Mouse (Mus musculus): ENCODE measurements around the gene Nptx1. TPM values are rescaled to one million over a fixed set of nuclear protein-coding genes. Genes with fewer than 3 reads are reported as not detected.

Gene Nptx1
- polyA plus RNA-seq, 1 experiment from 2014 or later: 0.72 TPM

DNA sequence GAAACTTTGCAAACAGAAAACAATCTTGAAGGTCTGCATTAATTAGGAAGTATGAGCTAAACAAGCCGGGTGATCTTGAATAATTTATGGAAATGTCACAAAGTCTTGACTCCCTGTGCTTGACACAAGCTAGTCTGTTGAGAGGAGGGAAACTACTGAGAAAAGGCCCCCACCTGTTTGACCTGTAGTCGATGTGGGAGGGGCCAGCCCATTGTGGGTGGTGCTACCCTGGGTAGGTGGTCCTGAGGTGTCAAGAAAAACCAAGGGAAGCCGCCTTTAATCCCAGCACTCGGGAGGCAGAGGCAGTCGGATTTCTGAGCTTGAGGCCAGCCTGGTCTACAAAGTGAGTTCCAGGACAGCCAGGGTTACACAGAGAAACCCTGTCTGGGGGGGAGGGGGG, 18.6 kb upstream of the Nptx1 start:
- Histone ChIP-seq H3K4me3 (ENCODE audit: low read depth, low read length) (no peak overlapping the region), H3K9ac (ENCODE audit: low read depth, low read length) (no peak overlapping the region), H3K9me3 (replicated peaks; ENCODE audit: control insufficient read depth, low read length) (no peaks in the 10 kb centered on the region), H3K36me3 (ENCODE audit: control insufficient read depth, insufficient read depth, low read length) (no peaks in the 10 kb centered on the region), H3K27me3 (ENCODE audit: control insufficient read depth, insufficient read depth, low read length) (peaks cover 18% of the 10 kb centered on the region), H3K4me2 (no peak overlapping the region), H3K27ac (ENCODE audit: low read depth, low read length) (no peak overlapping the region), H3K4me1 (ENCODE audit: control insufficient read depth, insufficient read depth, low read length) (peaks cover 4% of the 10 kb centered on the region; the same call in 1 of the 2 replicates)
- ATAC-seq (replicated peaks; ENCODE audit: insufficient number of reproducible peaks, low FRiP score, low TSS enrichment): no peak
- 54% methylated on average over 5 of the region's 5 CpGs for WGBS (ENCODE audit: insufficient replicate concordance)

DNA sequence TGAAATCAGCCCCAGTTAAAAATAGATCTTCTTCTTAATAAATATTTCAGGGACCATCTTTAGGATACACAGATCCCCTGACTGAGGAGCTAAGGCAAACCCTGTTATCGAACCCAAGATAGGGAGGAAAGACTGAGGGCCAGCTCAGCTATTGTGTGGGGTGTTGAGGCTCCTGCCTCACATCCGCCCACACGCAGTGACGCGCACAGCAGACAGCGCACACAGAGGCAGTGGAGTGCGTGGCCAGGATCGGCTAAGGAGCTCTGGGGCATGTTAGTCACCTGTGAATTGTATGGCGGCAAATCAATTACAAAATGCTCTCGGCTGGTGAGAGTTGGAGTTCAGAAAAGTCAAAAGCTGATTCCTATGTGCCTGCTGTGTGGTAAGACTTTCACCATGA, 18.1 kb upstream of the Nptx1 start:
- Histone ChIP-seq H3K9ac (ENCODE audit: low read depth, low read length) (no peak overlapping the region), H3K27ac (ENCODE audit: low read depth, low read length) (no peak overlapping the region), H3K4me3 (ENCODE audit: low read depth, low read length) (no peak overlapping the region), H3K9me3 (replicated peaks; ENCODE audit: control insufficient read depth, low read length) (no peaks in the 10 kb centered on the region), H3K4me2 (0 out of 2 replicates have a peak overlapping the region, but pooled peaks have one; percentile 10), H3K27me3 (ENCODE audit: control insufficient read depth, insufficient read depth, low read length) (peaks cover 20% of the 10 kb centered on the region), H3K36me3 (ENCODE audit: control insufficient read depth, insufficient read depth, low read length) (no peaks in the 10 kb centered on the region), H3K4me1 (ENCODE audit: control insufficient read depth, insufficient read depth, low read length) (peaks cover 4% of the 10 kb centered on the region; the same call in 1 of the 2 replicates)
- no peak for ATAC-seq (replicated peaks; ENCODE audit: insufficient number of reproducible peaks, low FRiP score, low TSS enrichment)
- 30% methylated on average over 10 of the region's 10 CpGs for WGBS (ENCODE audit: insufficient replicate concordance)

DNA sequence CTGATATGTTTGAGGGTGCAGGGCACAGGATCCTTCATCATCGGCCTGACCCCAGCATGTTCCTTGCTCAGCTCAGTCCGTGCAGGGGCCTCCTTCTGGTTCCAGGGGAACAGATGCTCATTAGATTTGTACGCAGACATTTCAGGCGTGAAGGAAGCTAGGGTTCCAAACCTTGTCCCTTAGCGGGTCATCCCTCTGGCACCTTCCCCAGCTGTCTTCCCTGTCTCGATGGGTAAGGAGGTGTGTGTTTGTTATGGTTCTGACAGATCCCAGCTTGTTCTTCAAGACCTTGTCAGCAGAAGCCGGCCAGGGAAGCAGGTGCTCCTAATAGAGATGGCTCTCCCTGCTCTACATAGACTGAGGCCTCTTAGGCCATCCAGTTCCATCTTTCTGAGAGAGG, 17.5 kb upstream of the Nptx1 start:
- Histone ChIP-seq H3K4me2 (no peak overlapping the region), H3K9ac (ENCODE audit: low read depth, low read length) (no peak overlapping the region), H3K27ac (ENCODE audit: low read depth, low read length) (no peak overlapping the region), H3K4me3 (ENCODE audit: low read depth, low read length) (no peak overlapping the region), H3K9me3 (replicated peaks; ENCODE audit: control insufficient read depth, low read length) (no peaks in the 10 kb centered on the region), H3K36me3 (ENCODE audit: control insufficient read depth, insufficient read depth, low read length) (no peaks in the 10 kb centered on the region), H3K27me3 (ENCODE audit: control insufficient read depth, insufficient read depth, low read length) (peaks cover 20% of the 10 kb centered on the region), H3K4me1 (ENCODE audit: control insufficient read depth, insufficient read depth, low read length) (peaks cover 4% of the 10 kb centered on the region; the same call in 1 of the 2 replicates)
- no peak for ATAC-seq (replicated peaks; ENCODE audit: insufficient number of reproducible peaks, low FRiP score, low TSS enrichment)
- 66% methylated on average over 7 of the region's 7 CpGs for WGBS (ENCODE audit: insufficient replicate concordance)

DNA sequence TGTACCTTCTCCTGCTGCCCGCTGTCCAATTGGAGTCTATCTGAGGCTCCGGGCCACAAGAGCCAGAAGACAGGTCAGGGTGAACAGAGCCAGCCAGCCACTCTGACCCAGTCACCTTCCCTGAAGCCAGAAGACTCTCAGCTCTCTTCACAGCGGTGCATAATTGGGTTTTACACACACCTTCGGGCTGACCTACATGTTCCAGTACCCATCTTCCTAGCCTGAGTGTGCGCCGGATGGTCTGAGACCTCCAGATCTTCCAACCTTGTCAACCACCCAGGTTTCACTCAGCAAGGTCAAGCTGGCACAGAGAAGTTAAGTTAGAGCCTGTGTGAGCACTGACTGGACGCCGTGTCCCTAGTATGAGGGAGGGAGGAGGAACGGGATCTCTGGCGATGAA, 16.8 kb upstream of the Nptx1 start:
- peaks cover 6% of the 10 kb centered on the region for H3K4me1 ChIP-seq (ENCODE audit: control insufficient read depth, insufficient read depth, low read length)
- no peak overlapping the region for H3K4me3 ChIP-seq (ENCODE audit: low read depth, low read length)
- ATAC-seq (replicated peaks; ENCODE audit: insufficient number of reproducible peaks, low FRiP score, low TSS enrichment): no peak
- no peak overlapping the region for H3K9ac ChIP-seq (ENCODE audit: low read depth, low read length)
- WGBS (ENCODE audit: insufficient replicate concordance): 80% methylated on average over 10 of the region's 10 CpGs
- no peak overlapping the region for H3K4me2 ChIP-seq
- no peaks in the 10 kb centered on the region for H3K36me3 ChIP-seq (ENCODE audit: control insufficient read depth, insufficient read depth, low read length)
- no peak overlapping the region for H3K27ac ChIP-seq (ENCODE audit: low read depth, low read length)
- H3K9me3 ChIP-seq (replicated peaks; ENCODE audit: control insufficient read depth, low read length): no peaks in the 10 kb centered on the region
- peaks cover 20% of the 10 kb centered on the region for H3K27me3 ChIP-seq (ENCODE audit: control insufficient read depth, insufficient read depth, low read length)

DNA sequence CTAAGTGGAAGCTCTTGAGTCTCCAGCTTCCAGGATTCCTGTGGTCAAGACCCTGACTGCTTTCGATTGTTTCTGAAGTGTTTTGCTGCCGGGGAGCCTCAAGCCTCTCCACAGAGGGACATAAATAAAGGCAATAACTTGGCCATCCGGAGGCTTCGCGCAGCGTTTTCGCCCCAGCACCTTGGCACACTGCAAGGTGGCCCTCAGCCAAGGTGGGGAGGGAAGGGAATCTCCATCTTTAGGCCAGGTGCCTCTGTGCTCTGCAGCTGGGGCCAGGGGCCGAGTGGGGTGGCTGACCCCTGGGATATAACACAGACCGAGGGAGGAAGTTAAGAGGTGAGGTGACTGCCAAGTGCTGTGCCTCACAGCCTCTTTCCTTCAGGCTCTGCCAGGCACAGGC, 15.6 kb upstream of the Nptx1 start:
- 58% methylated on average over 9 of the region's 9 CpGs for WGBS (ENCODE audit: insufficient replicate concordance)
- no peak for ATAC-seq (replicated peaks; ENCODE audit: insufficient number of reproducible peaks, low FRiP score, low TSS enrichment)
- Histone ChIP-seq H3K4me1 (ENCODE audit: control insufficient read depth, insufficient read depth, low read length) (peaks cover 17% of the 10 kb centered on the region), H3K9me3 (replicated peaks; ENCODE audit: control insufficient read depth, low read length) (no peaks in the 10 kb centered on the region), H3K4me2 (no peak overlapping the region), H3K27me3 (ENCODE audit: control insufficient read depth, insufficient read depth, low read length) (peaks cover 20% of the 10 kb centered on the region), H3K36me3 (ENCODE audit: control insufficient read depth, insufficient read depth, low read length) (no peaks in the 10 kb centered on the region), H3K4me3 (ENCODE audit: low read depth, low read length) (no peak overlapping the region), H3K9ac (ENCODE audit: low read depth, low read length) (0 out of 2 replicates have a peak overlapping the region, but pooled peaks have one; percentile 17), H3K27ac (ENCODE audit: low read depth, low read length) (no peak overlapping the region)

DNA sequence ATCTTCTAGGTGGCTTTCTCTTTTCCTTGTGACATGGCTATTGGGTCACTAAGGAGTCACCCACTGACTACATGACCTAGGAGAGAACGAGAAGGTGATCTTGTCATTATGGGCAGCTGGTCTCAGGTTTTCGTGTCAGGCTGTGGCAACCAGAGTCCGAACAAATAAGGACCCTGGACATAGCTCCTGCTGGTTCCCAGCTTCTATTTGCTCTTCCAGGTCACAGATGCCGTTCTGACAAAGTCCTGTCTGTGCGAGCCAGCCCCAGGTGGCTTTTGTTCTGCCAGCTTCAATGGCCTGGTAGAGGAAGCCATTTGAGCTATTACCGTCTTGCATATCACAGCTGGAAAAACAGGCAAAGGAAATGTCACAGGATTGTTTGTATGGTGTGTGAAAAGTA, 14.7 kb upstream of the Nptx1 start:
- peaks cover 23% of the 10 kb centered on the region for H3K4me1 ChIP-seq (ENCODE audit: control insufficient read depth, insufficient read depth, low read length)
- no peak overlapping the region for H3K27ac ChIP-seq (ENCODE audit: low read depth, low read length)
- no peak overlapping the region for H3K4me2 ChIP-seq
- no peaks in the 10 kb centered on the region for H3K9me3 ChIP-seq (replicated peaks; ENCODE audit: control insufficient read depth, low read length)
- H3K9ac ChIP-seq (ENCODE audit: low read depth, low read length): no peak overlapping the region
- peaks cover 20% of the 10 kb centered on the region for H3K27me3 ChIP-seq (ENCODE audit: control insufficient read depth, insufficient read depth, low read length)
- no peaks in the 10 kb centered on the region for H3K36me3 ChIP-seq (ENCODE audit: control insufficient read depth, insufficient read depth, low read length)
- H3K4me3 ChIP-seq (ENCODE audit: low read depth, low read length): no peak overlapping the region
- ATAC-seq (replicated peaks; ENCODE audit: insufficient number of reproducible peaks, low FRiP score, low TSS enrichment): no peak
- WGBS (ENCODE audit: insufficient replicate concordance): 60% methylated on average over 6 of the region's 6 CpGs

DNA sequence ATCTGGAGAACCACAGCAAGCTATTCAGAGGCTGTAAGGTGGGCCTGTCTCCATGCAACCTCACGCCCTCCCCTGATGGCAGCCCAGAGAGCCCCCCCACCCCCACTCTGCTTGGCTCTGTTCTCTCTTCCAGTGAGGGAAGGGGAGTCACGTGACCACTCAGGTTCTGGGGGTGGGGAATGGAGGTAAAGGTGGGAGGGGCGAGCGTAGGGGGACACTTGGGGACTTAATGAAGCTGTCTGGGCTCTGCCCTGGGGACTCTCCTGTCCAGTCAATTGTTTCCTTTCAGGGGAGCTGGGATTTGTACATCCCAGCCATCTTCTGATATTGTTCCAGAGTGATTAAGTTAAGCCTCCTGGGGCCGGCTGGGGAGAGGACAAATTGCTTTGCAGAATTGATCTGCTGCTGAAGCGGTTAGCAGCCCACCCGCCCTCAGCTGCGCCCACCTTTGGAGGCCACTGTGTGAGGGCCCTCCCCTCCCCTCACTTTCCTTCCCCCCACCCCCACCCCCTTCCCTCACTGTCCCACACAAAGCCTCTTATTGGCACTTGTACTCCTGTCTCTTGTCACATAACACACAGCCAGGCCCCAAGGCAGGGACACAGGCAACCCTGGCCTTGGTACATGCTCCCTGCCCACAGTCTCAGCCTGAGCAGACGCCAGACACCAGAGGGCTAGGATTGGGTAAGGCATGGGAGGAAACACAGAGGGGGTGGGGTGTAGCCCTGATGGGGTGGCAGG, 11.5 kb upstream of the Nptx1 start:
- peak overlapping the region; percentile 7; the same call in 1 of the 2 replicates for H3K27ac ChIP-seq (ENCODE audit: low read depth, low read length)
- H3K4me1 ChIP-seq (ENCODE audit: control insufficient read depth, insufficient read depth, low read length): peaks cover 23% of the 10 kb centered on the region
- 14% methylated on average over 8 of the region's 9 CpGs for WGBS (ENCODE audit: insufficient replicate concordance)
- no peak overlapping the region for H3K9ac ChIP-seq (ENCODE audit: low read depth, low read length)
- ATAC-seq (replicated peaks; ENCODE audit: insufficient number of reproducible peaks, low FRiP score, low TSS enrichment): peak; percentile 70
- H3K36me3 ChIP-seq (ENCODE audit: control insufficient read depth, insufficient read depth, low read length): no peaks in the 10 kb centered on the region
- no peak overlapping the region for H3K4me3 ChIP-seq (ENCODE audit: low read depth, low read length)
- H3K27me3 ChIP-seq (ENCODE audit: control insufficient read depth, insufficient read depth, low read length): peaks cover 26% of the 10 kb centered on the region
- H3K4me2 ChIP-seq: peak overlapping the region; percentile 30
- H3K9me3 ChIP-seq (replicated peaks; ENCODE audit: control insufficient read depth, low read length): no peaks in the 10 kb centered on the region

DNA sequence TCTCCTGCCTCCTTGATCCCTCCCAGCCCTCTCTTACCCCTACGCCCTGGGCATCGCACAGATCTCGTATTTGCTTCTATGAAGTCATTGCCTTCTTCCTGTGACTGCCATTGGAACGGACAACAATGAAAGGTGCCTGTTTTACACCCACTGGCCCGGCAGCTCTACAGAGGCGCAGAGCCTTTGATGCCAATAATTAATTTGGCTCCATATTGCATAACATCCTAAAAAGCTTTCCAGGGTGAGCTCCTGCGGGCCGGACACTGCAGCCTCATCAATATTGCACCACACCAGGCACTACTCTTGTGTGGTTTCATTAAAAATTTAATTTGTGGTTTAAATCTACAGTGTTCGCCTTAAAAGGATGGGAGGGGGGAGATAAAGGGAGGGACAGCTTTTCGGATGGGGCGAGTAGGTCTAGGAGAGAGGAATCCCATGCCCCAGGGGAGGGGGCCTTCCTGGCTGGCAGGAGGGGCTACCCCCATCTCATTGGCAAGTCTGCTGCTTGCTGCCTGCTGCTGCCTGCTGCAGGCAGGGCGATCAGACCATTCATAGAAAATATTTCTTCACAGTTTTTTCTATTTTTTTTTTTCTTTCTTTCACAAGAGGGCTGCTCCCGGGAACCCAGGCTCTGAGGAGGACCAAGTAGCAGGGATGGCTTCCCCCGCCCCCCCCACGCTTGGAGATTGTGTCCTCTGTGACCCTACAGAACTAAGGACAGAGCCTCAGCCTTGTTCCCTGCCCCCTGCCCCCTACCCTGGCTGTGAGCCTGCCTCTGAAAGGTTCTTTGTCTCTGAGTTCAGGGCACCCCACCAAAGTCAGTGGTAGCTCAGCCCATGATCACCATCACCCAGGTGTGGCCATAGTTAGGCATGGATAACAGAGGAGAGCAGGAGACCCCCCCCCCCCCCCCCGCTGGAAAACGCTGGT, 10.7 kb upstream of the Nptx1 start:
- H3K4me2 ChIP-seq: peak overlapping the region; percentile 30
- H3K36me3 ChIP-seq (ENCODE audit: control insufficient read depth, insufficient read depth, low read length): no peaks in the 10 kb centered on the region
- H3K9me3 ChIP-seq (replicated peaks; ENCODE audit: control insufficient read depth, low read length): no peaks in the 10 kb centered on the region
- H3K9ac ChIP-seq (ENCODE audit: low read depth, low read length): no peak overlapping the region
- H3K4me3 ChIP-seq (ENCODE audit: low read depth, low read length): no peak overlapping the region
- H3K27me3 ChIP-seq (ENCODE audit: control insufficient read depth, insufficient read depth, low read length): peaks cover 25% of the 10 kb centered on the region
- peaks cover 20% of the 10 kb centered on the region for H3K4me1 ChIP-seq (ENCODE audit: control insufficient read depth, insufficient read depth, low read length)
- H3K27ac ChIP-seq (ENCODE audit: low read depth, low read length): no peak overlapping the region; the same call in 1 of the 2 replicates
- WGBS (ENCODE audit: insufficient replicate concordance): 42% methylated on average over 16 of the region's 17 CpGs
- ATAC-seq (replicated peaks; ENCODE audit: insufficient number of reproducible peaks, low FRiP score, low TSS enrichment): no peak
